Mouse (Mus musculus) CH12.LX (cell line): ENCODE data around the gene Zfp758.

ENCODE experiments used
- CHD2 ChIP-seq: IDR thresholded peaks from 2 replicates; pipeline ENCODE4 v1.6.1; 2011; ENCODE audit warnings: low read length, improper control_type of control experiment
- CTCF ChIP-seq, 2 experiments: IDR thresholded peaks in 1 of 2; conservative IDR thresholded peaks in 1 of 2; 2 replicates each; pipeline ENCODE4 v1.5.1; 2011 to 2012; ENCODE audit warnings: low read depth in 2 of 2, low read length in 2 of 2, improper control_type of control experiment in 1 of 2, inconsistent platforms in 1 of 2, mild to moderate bottlenecking in 1 of 2, moderate library complexity in 1 of 2
- EP300 ChIP-seq: IDR thresholded peaks from 2 replicates; pipeline ENCODE4 v1.6.1; 2011; ENCODE audit warnings: low read length, improper control_type of control experiment
- ETS1 ChIP-seq: conservative IDR thresholded peaks from 2 replicates; pipeline ENCODE4 v1.6.1; 2012; ENCODE audit warnings: low read depth, mild to moderate bottlenecking, inconsistent platforms, low read length, improper control_type of control experiment, moderate library complexity
- MAX ChIP-seq: IDR thresholded peaks from 2 replicates; pipeline ENCODE4 v1.6.1; 2011; ENCODE audit warnings: low read length, improper control_type of control experiment
- NELFE ChIP-seq: IDR thresholded peaks from 2 replicates; pipeline ENCODE4 v1.6.1; 2011; ENCODE audit warnings: low read depth, low read length, improper control_type of control experiment
- POLR2A ChIP-seq: IDR thresholded peaks from 2 replicates; pipeline ENCODE4 v1.6.1; 2011; ENCODE audit warnings: low read depth, mild to moderate bottlenecking, improper control_type of control experiment, low read length
- SMC3 ChIP-seq: IDR thresholded peaks from 2 replicates; pipeline ENCODE4 v1.6.1; 2011; ENCODE audit warnings: low read depth, low read length, improper control_type of control experiment
- TCF12 ChIP-seq: IDR thresholded peaks from 2 replicates; pipeline ENCODE4 v1.6.1; 2014; ENCODE audit warnings: low read depth, mild to moderate bottlenecking, inconsistent platforms, low read length, improper control_type of control experiment
- UBTF ChIP-seq: IDR thresholded peaks from 2 replicates; pipeline ENCODE4 v1.6.1; 2012; ENCODE audit warnings: low read depth, mild to moderate bottlenecking, inconsistent platforms, low read length, improper control_type of control experiment, moderate library complexity
- USF1 ChIP-seq: IDR thresholded peaks from 2 replicates; pipeline ENCODE4 v1.6.1; 2014; ENCODE audit warnings: low read depth, mild to moderate bottlenecking, inconsistent platforms, low read length, improper control_type of control experiment
- ZKSCAN1 ChIP-seq: IDR thresholded peaks from 2 replicates; pipeline ENCODE4 v1.6.1; 2012; ENCODE audit warnings: low read depth, inconsistent platforms, low read length, improper control_type of control experiment, borderline replicate concordance
- ZMIZ1 ChIP-seq: IDR thresholded peaks from 2 replicates; pipeline ENCODE4 v1.6.1; 2012; ENCODE audit warnings: low read depth, mild to moderate bottlenecking, inconsistent platforms, low read length, improper control_type of control experiment

- TF ChIP-seq CTCF (conservative IDR thresholded peaks at IDR 0.05 in 1 of 2, IDR thresholded peaks at IDR 0.05 in 1 of 2; ENCODE audit: low read depth in 2 of 2, low read length in 2 of 2) = peak; percentile 73 to 90
- TF ChIP-seq SMC3 = peak; percentile 71
- no peak for TF ChIP-seq TCF12
- TF ChIP-seq EP300 = no peak
- TF ChIP-seq USF1 = no peak
- TF ChIP-seq UBTF = no peak
- TF ChIP-seq POLR2A = no peak
- TF ChIP-seq ETS1 = no peak
- no peak for TF ChIP-seq ZMIZ1
- peak; percentile 80 for TF ChIP-seq MAX
- no peak for TF ChIP-seq CHD2
- TF ChIP-seq NELFE = 0 out of 2 replicates have a peak, but pooled peaks have one; percentile 25
- no peak for TF ChIP-seq ZKSCAN1
Observed at GRCm38 (mm10) chr17:22417510-22417909, 56.3 kb downstream of the Zfp758 start.
